Mouse (Mus musculus) thymus, adult 2 months (tissue): ENCODE results near the gene Lefty1.

Experiments used
- CTCF ChIP-seq: fragments of 200-500 bp; IDR thresholded peaks from 2 replicates; pipeline ENCODE4 v1.5.1; 2012; ENCODE audit warnings: mild to moderate bottlenecking, control low read depth, low read length, moderate library complexity, borderline replicate concordance; ENCODE audit not compliant: control insufficient read depth, poor library complexity, insufficient read depth; ENCODE audit errors: extremely low read depth
- POLR2A ChIP-seq: fragments of 200-500 bp; IDR thresholded peaks from 2 replicates; pipeline ENCODE4 v1.6.1; 2012; ENCODE audit warnings: mild to moderate bottlenecking, low read length, control low read depth, moderate library complexity; ENCODE audit not compliant: control insufficient read depth, poor library complexity, insufficient read depth; ENCODE audit errors: extremely low read depth

GRCm38 (mm10) chr1:180904815-180905080 lies 30.1 kb upstream of the Lefty1 start:
- TF ChIP-seq POLR2A (no peak), CTCF (no peak)
